Mouse (Mus musculus) liver, postnatal 0 days (tissue): Measurements from ENCODE around the gene Tbc1d22a.

Source experiments
- CTCF ChIP-seq: sonication (generic); IDR thresholded peaks from 2 replicates; pipeline ENCODE4 v1.5.1; 2016; ENCODE audit warnings: antibody characterized with exemption, low read depth
- EP300 ChIP-seq: IDR thresholded peaks from 2 replicates; pipeline ENCODE4 v1.6.1; 2016; ENCODE audit warnings: antibody characterized with exemption, low read depth, mild to moderate bottlenecking

GRCm38 (mm10) chr15:86337726-86338125, 123.5 kb downstream of the Tbc1d22a start:
- TF ChIP-seq EP300 (no peak), CTCF (no peak)
